Mouse (Mus musculus): ENCODE results near the gene Olfr592. TPM values are rescaled to one million over a fixed set of nuclear protein-coding genes. Genes with fewer than 3 reads are reported as not detected.

Gene Olfr592
- not detected in 2 replicates for polyA plus RNA-seq (2015; fragmentation: Nextera tagmentation; extraction: Ambion mirVana)

DNA sequence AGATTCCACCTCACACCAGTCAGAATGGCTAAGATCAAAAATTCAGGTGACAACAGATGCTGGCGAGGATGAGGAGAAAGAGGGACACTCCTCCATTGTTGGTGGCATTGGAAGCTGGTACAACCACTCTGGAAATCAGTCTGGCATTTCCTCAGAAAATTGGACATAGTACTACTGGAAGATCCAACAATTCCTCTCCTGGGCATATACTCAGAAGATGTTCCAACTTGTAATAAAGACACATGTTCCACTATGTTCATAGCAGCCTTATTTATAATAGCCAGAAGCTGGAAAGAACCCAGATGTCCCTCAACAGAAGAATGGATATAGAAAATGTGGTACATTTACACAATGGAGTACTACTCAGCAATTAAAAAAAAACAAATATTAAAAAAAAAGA is at the start of gene Olfr592:
TSS of gene Olfr592 (plus strand) at position 301 of the 400 bp plus-strand sequence.

DNA sequence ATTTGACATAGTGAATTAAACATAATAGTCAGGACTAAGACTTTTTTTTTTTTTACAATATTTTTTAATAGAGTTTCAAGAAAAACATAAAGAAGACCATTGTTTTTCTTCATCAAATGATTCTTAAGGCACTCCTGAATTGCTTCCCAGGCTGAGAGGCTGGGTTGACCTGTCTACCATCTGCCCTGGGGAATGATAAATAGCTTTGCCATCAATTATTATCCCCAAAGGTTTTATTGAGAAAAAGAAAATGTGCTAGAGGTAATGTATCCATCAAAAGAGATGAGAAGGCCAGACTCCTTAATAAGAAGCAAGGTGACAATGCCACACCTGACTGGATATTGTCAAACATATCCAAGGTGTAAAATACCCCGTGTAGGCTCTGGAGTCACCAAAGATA is 44.0 kb upstream of the Olfr592 start, which contains the start of gene Olfr588-ps1:
TSS of gene Olfr588-ps1 (plus strand) at position 301 of the 400 bp plus-strand sequence.

DNA sequence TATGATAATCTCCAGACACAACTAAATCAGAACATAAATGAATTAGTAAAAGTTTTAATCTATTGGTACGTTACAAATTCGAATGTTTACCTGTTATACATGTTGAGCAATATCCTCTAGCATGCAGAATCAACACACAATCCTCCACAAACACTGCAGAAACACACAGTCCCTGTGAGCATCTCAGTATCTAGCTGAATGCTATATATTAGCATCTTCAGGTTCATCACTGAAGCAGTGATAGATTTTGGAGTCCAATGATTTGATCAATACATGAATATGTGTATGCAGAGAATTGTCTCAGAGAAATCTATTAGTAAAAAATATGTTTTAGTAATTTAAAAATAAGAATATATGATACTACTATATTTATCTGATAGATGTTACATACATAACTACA is 28.3 kb upstream of the Olfr592 start, which contains the start of gene Olfr589:
TSS of gene Olfr589 (minus strand) at position 101 of the 400 bp plus-strand sequence.

DNA sequence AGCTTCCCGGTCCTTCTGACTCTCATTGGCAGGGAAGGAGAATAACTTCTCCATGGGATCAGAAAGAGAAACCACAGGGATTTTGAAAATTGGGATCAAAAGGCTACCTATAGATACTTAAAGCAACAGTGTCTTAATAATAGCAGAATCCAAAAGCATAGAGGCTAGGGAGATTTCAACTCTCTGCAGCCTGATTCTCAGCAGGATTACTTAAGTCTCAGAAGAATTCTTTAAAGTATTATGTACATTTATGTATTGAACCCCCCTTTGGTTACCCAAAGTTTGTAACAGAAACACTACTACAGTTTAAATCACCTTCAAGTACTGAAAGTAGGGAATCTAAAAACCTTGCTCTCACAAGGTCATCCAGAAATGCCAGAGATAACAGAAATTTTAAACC is 6.4 kb upstream of the Olfr592 start, which contains the start of gene Olfr591:
TSS of gene Olfr591 (minus strand) at position 101 of the 400 bp plus-strand sequence.

DNA sequence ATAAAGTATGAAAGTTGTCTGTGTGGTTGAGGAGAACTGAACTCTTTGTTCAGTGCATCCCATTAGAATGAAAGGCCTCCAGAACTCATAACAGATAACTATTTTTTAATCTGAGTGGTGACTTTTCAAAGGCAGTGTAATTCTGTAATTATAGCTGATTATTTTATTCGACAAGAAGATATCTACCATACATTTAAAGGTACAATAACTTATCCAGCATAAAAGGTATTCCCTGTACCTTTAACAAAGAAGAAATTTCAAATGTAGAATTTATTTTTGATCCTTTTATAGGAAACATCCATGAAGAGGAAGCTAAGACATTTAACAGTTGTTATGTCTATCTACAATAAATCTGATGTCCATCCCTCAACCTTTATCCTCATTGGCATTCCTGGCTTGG is 27.0 kb downstream of the Olfr592 start, which contains the start of gene Olfr593:
TSS of gene Olfr593 (plus strand) at position 301 of the 400 bp plus-strand sequence.

DNA sequence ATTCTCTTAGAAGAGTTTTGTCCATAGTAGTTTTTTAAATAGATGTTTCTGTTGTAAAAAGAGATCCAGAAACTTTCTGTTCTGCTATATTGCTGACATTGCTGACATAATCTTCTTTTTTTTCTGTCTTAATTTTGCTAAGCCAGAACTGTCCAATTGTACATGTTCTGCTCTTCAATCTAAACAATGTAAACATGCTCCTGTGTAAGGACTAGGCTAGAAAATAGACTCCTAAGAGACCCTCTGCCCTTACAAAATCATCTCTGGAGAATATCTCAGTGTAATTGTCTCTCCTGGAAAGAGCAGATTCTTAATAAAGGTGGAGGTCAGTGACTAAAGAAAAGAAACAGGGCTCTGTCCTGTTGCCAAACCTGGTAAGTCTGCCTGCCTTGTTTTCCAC is 32.1 kb downstream of the Olfr592 start, which contains the start of gene Olfr594:
TSS of gene Olfr594 (plus strand) at position 301 of the 400 bp plus-strand sequence.

Other genes starting within 250 kb of the Olfr592 start
- not detected in 2 replicates for gene Olfr573-ps1, start 242.2 kb upstream of the Olfr592 start, polyA plus RNA-seq (2015; fragmentation: Nextera tagmentation; extraction: Ambion mirVana)
- gene Olfr574, start 236.3 kb upstream of the Olfr592 start, polyA plus RNA-seq (2015; fragmentation: Nextera tagmentation; extraction: Ambion mirVana), result not detected in 2 replicates
- not detected in 2 replicates for gene Olfr575, start 226.0 kb upstream of the Olfr592 start, polyA plus RNA-seq (2015; fragmentation: Nextera tagmentation; extraction: Ambion mirVana)
- not detected in 2 replicates for gene Olfr576, start 222.1 kb upstream of the Olfr592 start, polyA plus RNA-seq (2015; fragmentation: Nextera tagmentation; extraction: Ambion mirVana)
- gene Olfr577, start 208.9 kb upstream of the Olfr592 start, polyA plus RNA-seq (2015; fragmentation: Nextera tagmentation; extraction: Ambion mirVana), result not detected in 2 replicates
- gene Olfr578, start 195.5 kb upstream of the Olfr592 start, polyA plus RNA-seq (2015; fragmentation: Nextera tagmentation; extraction: Ambion mirVana), result not detected in 2 replicates
- not detected in 2 replicates for gene Olfr582, start 146.8 kb upstream of the Olfr592 start, polyA plus RNA-seq (2015; fragmentation: Nextera tagmentation; extraction: Ambion mirVana)
- gene Olfr583, start 133.5 kb upstream of the Olfr592 start, polyA plus RNA-seq (2015; fragmentation: Nextera tagmentation; extraction: Ambion mirVana), result not detected in 2 replicates
- not detected in 2 replicates for gene Olfr584, start 102.9 kb upstream of the Olfr592 start, polyA plus RNA-seq (2015; fragmentation: Nextera tagmentation; extraction: Ambion mirVana)
- gene Olfr585, start 87.1 kb upstream of the Olfr592 start, polyA plus RNA-seq (2015; fragmentation: Nextera tagmentation; extraction: Ambion mirVana), result not detected in 2 replicates
- gene Olfr586, start 59.2 kb upstream of the Olfr592 start, polyA plus RNA-seq (2015; fragmentation: Nextera tagmentation; extraction: Ambion mirVana), result not detected in 2 replicates
- not detected in 2 replicates for gene Olfr588-ps1, start 43.9 kb upstream of the Olfr592 start, polyA plus RNA-seq (2015; fragmentation: Nextera tagmentation; extraction: Ambion mirVana)
- gene Olfr589, start 28.4 kb upstream of the Olfr592 start, polyA plus RNA-seq (2015; fragmentation: Nextera tagmentation; extraction: Ambion mirVana), result not detected in 2 replicates
- gene Olfr591, start 6.5 kb upstream of the Olfr592 start, polyA plus RNA-seq (2015; fragmentation: Nextera tagmentation; extraction: Ambion mirVana), result not detected in 2 replicates
- not detected in 2 replicates for gene Olfr593, start 27.1 kb downstream of the Olfr592 start, polyA plus RNA-seq (2015; fragmentation: Nextera tagmentation; extraction: Ambion mirVana)
- gene Olfr594, start 32.2 kb downstream of the Olfr592 start, polyA plus RNA-seq (2015; fragmentation: Nextera tagmentation; extraction: Ambion mirVana), result not detected in 2 replicates
- not detected in 2 replicates for gene Usp17ld, start 67.7 kb downstream of the Olfr592 start, polyA plus RNA-seq (2015; fragmentation: Nextera tagmentation; extraction: Ambion mirVana)
- gene Olfr596, start 120.8 kb downstream of the Olfr592 start, polyA plus RNA-seq (2015; fragmentation: Nextera tagmentation; extraction: Ambion mirVana), result not detected in 2 replicates
- gene Olfr597, start 131.5 kb downstream of the Olfr592 start, polyA plus RNA-seq (2015; fragmentation: Nextera tagmentation; extraction: Ambion mirVana), result not detected in 2 replicates
- not detected in 2 replicates for gene Olfr598, start 138.8 kb downstream of the Olfr592 start, polyA plus RNA-seq (2015; fragmentation: Nextera tagmentation; extraction: Ambion mirVana)
- not detected in 2 replicates for gene Olfr599, start 151.1 kb downstream of the Olfr592 start, polyA plus RNA-seq (2015; fragmentation: Nextera tagmentation; extraction: Ambion mirVana)
- gene Olfr600, start 164.9 kb downstream of the Olfr592 start, polyA plus RNA-seq (2015; fragmentation: Nextera tagmentation; extraction: Ambion mirVana), result not detected in 2 replicates
- gene Olfr601, start 177.9 kb downstream of the Olfr592 start, polyA plus RNA-seq (2015; fragmentation: Nextera tagmentation; extraction: Ambion mirVana), result not detected in 2 replicates
- gene Olfr603, start 201.4 kb downstream of the Olfr592 start, polyA plus RNA-seq (2015; fragmentation: Nextera tagmentation; extraction: Ambion mirVana), result not detected in 2 replicates
- gene Usp17lc, start 230.3 kb downstream of the Olfr592 start, polyA plus RNA-seq (2015; fragmentation: Nextera tagmentation; extraction: Ambion mirVana), result not detected in 2 replicates